Mouse (Mus musculus) intestine, embryonic 14.5 days (tissue): ENCODE results near the gene Ptprq. TPM values are rescaled to one million over a fixed set of nuclear protein-coding genes. Genes with fewer than 3 reads are reported as not detected.

ENCODE experiments used
- ATAC-seq: fragments of 200-750 bp; cut with Nextera tagmentation; replicated peaks from 2 replicates; pipeline ENCODE4 v1.8.0; 2017; ENCODE audit warnings: low read depth, moderate number of reproducible peaks, moderate TSS enrichment, moderate library complexity; ENCODE audit not compliant: low FRiP score, low TSS enrichment
- DNase-seq: peaks from one replicate; pipeline ENCODE4 v3.0.0-alpha.2; 2018; ENCODE audit warnings: low spot score
- H3K27ac ChIP-seq: fragments of 300-500 bp; sonication (generic); 2 replicates; pipeline ENCODE4 v1.5.1; 2014; ENCODE audit warnings: low read depth, mild to moderate bottlenecking, control low read depth
- H3K27me3 ChIP-seq: fragments of 300-500 bp; sonication (generic); replicated peaks from 2 replicates; pipeline ENCODE4 v1.6.1; 2014; ENCODE audit warnings: low read length, control low read depth; ENCODE audit not compliant: control insufficient read depth, insufficient read depth
- H3K36me3 ChIP-seq: fragments of 300-500 bp; sonication (generic); 2 replicates; pipeline ENCODE4 v1.6.1; 2014; ENCODE audit warnings: low read length, control low read depth; ENCODE audit not compliant: control insufficient read depth, insufficient read depth
- H3K4me1 ChIP-seq: fragments of 300-500 bp; sonication (generic); replicated peaks from 2 replicates; pipeline ENCODE4 v1.6.1; 2014; ENCODE audit warnings: low read length, control low read depth, mixed read lengths; ENCODE audit not compliant: control insufficient read depth, insufficient read depth
- H3K4me2 ChIP-seq: fragments of 300-500 bp; sonication (generic); 2 replicates; pipeline ENCODE4 v1.6.1; 2014; ENCODE audit warnings: low read length
- H3K4me3 ChIP-seq: fragments of 300-500 bp; sonication (generic); 2 replicates; pipeline ENCODE4 v1.5.1; 2014; ENCODE audit warnings: low read depth, low read length, control low read depth, mixed read lengths
- H3K9ac ChIP-seq: fragments of 300-500 bp; sonication (generic); 2 replicates; pipeline ENCODE4 v1.6.1; 2014; ENCODE audit warnings: mild to moderate bottlenecking, low read length
- H3K9me3 ChIP-seq: fragments of 300-500 bp; sonication (generic); 2 replicates; pipeline ENCODE4 v1.6.1; 2016; ENCODE audit warnings: low read length, control low read depth; ENCODE audit not compliant: control insufficient read depth
- WGBS: fragments of 180-500 bp; shearing (Covaris S2); extraction: QIAGEN DNeasy Blood & Tissue Kit; methylation state at CpG from one replicate; pipeline ENCODE4 v1.1.7; 2014; 5-methylcytosine and 5-hydroxymethylcytosine counted together
- microRNA-seq: library from miRNA; unstranded; fragments of <30 nt; microRNA quantifications from one replicate; pipeline ENCODE4, GENCODE M21; 2016
- polyA plus RNA-seq: library from polyadenylated mRNA; unstranded; fragments of >200 nt; fragmentation: Nextera tagmentation; extraction: Ambion mirVana; gene quantifications from 2 replicates; pipeline ENCODE4 v1.2.1, GENCODE M21; 2014

Ptprq gene
- polyA plus RNA-seq, 1 experiment from 2014 or later, result not detected

DNA sequence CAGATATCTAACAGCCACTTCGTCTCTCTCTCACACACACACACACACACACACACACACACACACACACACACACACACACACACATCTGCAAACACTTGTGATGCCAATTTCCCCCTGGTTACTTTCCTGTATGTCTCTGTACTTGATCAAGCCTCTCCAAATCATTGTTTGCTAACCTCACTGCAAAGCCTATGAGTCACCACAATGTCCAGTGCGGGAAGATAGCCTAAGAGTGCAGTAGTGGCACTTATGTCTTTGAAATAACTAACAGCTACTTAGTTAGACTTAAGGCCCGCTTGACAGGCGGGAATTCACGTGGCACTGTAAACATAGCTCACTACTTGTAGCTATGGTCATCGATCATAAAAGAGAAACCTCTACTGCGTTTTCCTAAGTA is 252.0 kb downstream of the Ptprq start:
- H3K9me3 ChIP-seq, result no peaks in the 10 kb centered on the region
- no peak overlapping the region for H3K27ac ChIP-seq
- ATAC-seq (no peak), DNase-seq (no peak)
- H3K4me3 ChIP-seq, result no peak overlapping the region
- H3K27me3 ChIP-seq, result no peaks in the 10 kb centered on the region
- H3K9ac ChIP-seq, result no peak overlapping the region
- WGBS, result 67% methylated on average over 7 of the region's 7 CpGs
- H3K4me2 ChIP-seq, result no peak overlapping the region
- no peaks in the 10 kb centered on the region for H3K36me3 ChIP-seq
- H3K4me1 ChIP-seq, result no peaks in the 10 kb centered on the region

Small RNA genes lying within 50 kb of the gene (microRNA-seq; reads per million reads assigned to microRNA genes)
- gene Gm44403, result not detected

Other genes starting within 250 kb of the Ptprq start
- gene Myf5, start 233.9 kb downstream of the Ptprq start, polyA plus RNA-seq, result 0.08 TPM in 1 of 2 replicates, not detected in the other
- not detected in 2 replicates for gene Myf6, start 225.3 kb downstream of the Ptprq start, polyA plus RNA-seq
- 0.31 and 0.32 TPM in 2 replicates for gene Otogl, start 192.1 kb upstream of the Ptprq start, polyA plus RNA-seq